Mouse (Mus musculus): Measurements from ENCODE around the gene Tubal3. TPM values are rescaled to one million over a fixed set of nuclear protein-coding genes. Genes with fewer than 3 reads are reported as not detected.

The Tubal3 gene
- total and polyA plus RNA-seq, 3 experiments: 0.07 TPM; not detected in 2

DNA sequence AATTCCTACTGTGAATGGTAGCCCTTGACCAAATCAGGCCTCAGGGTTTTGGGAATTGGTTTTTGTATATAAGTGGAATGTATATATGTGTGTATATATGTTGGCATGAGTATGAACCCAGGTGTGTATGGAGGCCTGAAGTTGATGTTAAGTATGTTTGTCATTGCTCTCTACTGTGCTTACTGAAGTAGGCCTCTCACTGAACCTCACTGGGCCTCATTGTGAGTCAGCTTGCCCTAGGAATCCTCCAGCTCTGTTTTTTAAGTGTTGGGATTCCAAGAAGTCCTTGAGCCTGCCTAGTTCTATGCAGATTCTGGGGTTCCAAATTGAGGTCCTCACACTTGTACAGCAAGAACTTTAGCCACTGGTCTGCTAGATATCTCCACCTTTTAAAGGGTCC, 48.2 kb upstream of the Tubal3 start:
- H3K9me3 ChIP-seq (replicated peaks; ENCODE audit: low read length): no peaks in the 10 kb centered on the region
- no peak overlapping the region for H3K4me2 ChIP-seq (ENCODE audit: insufficient read depth, low read depth, poor library complexity, severe bottlenecking)
- H3K9ac ChIP-seq (ENCODE audit: insufficient read depth, low read depth): no peak overlapping the region
- dilution Hi-C loops (cut with MboI; ENCODE audit: extremely low pct_ligation_motif_present, extremely low pct_unique_long_range_greater_than_20kb, low sequenced_read_pairs): no loop called here
- H3K27ac ChIP-seq (ENCODE audit: insufficient read depth, low read depth): no peak overlapping the region
- no peak for DNase-seq (ENCODE audit: extremely low read depth)
- H3K4me3 ChIP-seq (replicated peaks in 1 of 3; ENCODE audit: low read depth in 2 of 3, low read length in 2 of 3, poor library complexity in 1 of 3): no peak overlapping the region
- H3K27me3 ChIP-seq (replicated peaks): no peaks in the 10 kb centered on the region
- H3K4me1 ChIP-seq (ENCODE audit: control insufficient read depth in 1 of 2, insufficient read depth in 2 of 2): peaks cover 0 to 6% of the 10 kb centered on the region in 2 experiments; a peak in 2 of 4 replicates
- TF ChIP-seq MEF2A (IDR thresholded peaks at IDR 0.05; ENCODE audit: borderline replicate concordance, low read depth, low read length) (no peak), CTCF (conservative IDR thresholded peaks at IDR 0.05 in 1 of 2, IDR thresholded peaks at IDR 0.05 in 1 of 2; ENCODE audit: low read depth in 2 of 2, low read length in 2 of 2) (no peak)
- in situ Hi-C loops (cut with MboI; ENCODE audit: low pct_ligation_motif_present, low pct_unique_long_range_greater_than_20kb, low sequenced_read_pairs): no loop called here
- no peaks in the 10 kb centered on the region for H3K79me2 ChIP-seq (replicated peaks; ENCODE audit: control insufficient read depth, extremely low read depth, insufficient read depth, poor library complexity, severe bottlenecking)
- no peaks in the 10 kb centered on the region for H3K36me3 ChIP-seq (replicated peaks in 1 of 2; ENCODE audit: control insufficient read depth in 1 of 2, insufficient read depth in 1 of 2, low read length in 1 of 2)

- Histone ChIP-seq H3K4me1 (ENCODE audit: control insufficient read depth in 1 of 2, insufficient read depth in 2 of 2) (no peaks in the 10 kb centered on the region), H3K9ac (ENCODE audit: insufficient read depth, low read depth) (no peak overlapping the region), H3K36me3 (replicated peaks in 1 of 2; ENCODE audit: control insufficient read depth in 1 of 2, insufficient read depth in 1 of 2, low read length in 1 of 2) (no peaks in the 10 kb centered on the region), H3K27ac (ENCODE audit: insufficient read depth, low read depth) (no peak overlapping the region), H3K79me2 (replicated peaks; ENCODE audit: control insufficient read depth, extremely low read depth, insufficient read depth, poor library complexity, severe bottlenecking) (no peaks in the 10 kb centered on the region), H3K9me3 (replicated peaks; ENCODE audit: low read length) (no peaks in the 10 kb centered on the region), H3K4me2 (ENCODE audit: insufficient read depth, low read depth, poor library complexity, severe bottlenecking) (no peak overlapping the region), H3K4me3 (replicated peaks in 1 of 3; ENCODE audit: low read depth in 2 of 3, low read length in 2 of 3, poor library complexity in 1 of 3) (no peak overlapping the region), H3K27me3 (replicated peaks) (no peaks in the 10 kb centered on the region)
- no peak for DNase-seq (ENCODE audit: extremely low read depth)
- dilution Hi-C loops (cut with MboI; ENCODE audit: extremely low pct_ligation_motif_present, extremely low pct_unique_long_range_greater_than_20kb, low sequenced_read_pairs): no loop called here
- TF ChIP-seq BHLHE40 (IDR thresholded peaks at IDR 0.05; ENCODE audit: low read depth, low read length) (no peak), MAZ (IDR thresholded peaks at IDR 0.05; ENCODE audit: low read depth, low read length) (no peak), USF2 (conservative IDR thresholded peaks at IDR 0.05; ENCODE audit: low read depth, low read length) (no peak), NRF1 (IDR thresholded peaks at IDR 0.05; ENCODE audit: low read depth, low read length) (no peak), UBTF (IDR thresholded peaks at IDR 0.05; ENCODE audit: low read depth, low read length) (no peak), RCOR1 (conservative IDR thresholded peaks at IDR 0.05; ENCODE audit: low read depth, low read length) (no peak), HCFC1 (IDR thresholded peaks at IDR 0.05; ENCODE audit: low read depth, low read length) (no peak), TCF12 (IDR thresholded peaks at IDR 0.05; ENCODE audit: low read depth, low read length) (no peak), IRF4 (IDR thresholded peaks at IDR 0.05; ENCODE audit: low read depth, low read length) (no peak), MEF2A (IDR thresholded peaks at IDR 0.05; ENCODE audit: borderline replicate concordance, low read depth, low read length) (no peak), MAFK (IDR thresholded peaks at IDR 0.05; ENCODE audit: insufficient replicate concordance, low read length) (no peak), POLR2A (IDR thresholded peaks at IDR 0.05; ENCODE audit: low read depth, low read length) (no peak), CHD1 (IDR thresholded peaks at IDR 0.05; ENCODE audit: low read depth, low read length) (no peak)
- in situ Hi-C loops (cut with MboI; ENCODE audit: low pct_ligation_motif_present, low pct_unique_long_range_greater_than_20kb, low sequenced_read_pairs): no loop called here
Observed at GRCm38 (mm10) chr13:3872832-3873231, 45.2 kb upstream of the Tubal3 start.

DNA sequence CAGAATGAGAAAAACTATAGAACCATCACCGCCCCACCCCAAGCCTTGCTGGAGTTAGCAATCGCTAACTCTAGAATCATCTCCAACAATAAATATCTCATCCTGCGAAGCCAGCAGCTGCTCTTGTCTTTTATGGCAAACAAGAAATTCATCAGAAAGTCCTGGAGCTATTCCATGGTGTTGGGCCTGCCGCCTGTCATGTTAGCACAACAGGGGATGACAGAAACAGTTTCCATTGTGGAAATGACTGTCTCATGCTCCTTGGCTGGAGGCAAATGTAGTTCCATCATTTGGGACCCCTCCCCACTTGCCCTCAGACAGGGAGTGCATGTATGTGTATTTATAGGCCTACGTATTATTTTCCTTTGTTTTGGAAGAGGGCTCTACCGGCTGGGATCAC, 41.6 kb upstream of the Tubal3 start:
- H3K9ac ChIP-seq (ENCODE audit: insufficient read depth, low read depth): no peak overlapping the region
- in situ Hi-C loops (cut with MboI; ENCODE audit: low pct_ligation_motif_present, low pct_unique_long_range_greater_than_20kb, low sequenced_read_pairs): loop anchor here (25.0 kb wide), 1 partner anchor 114 kb away; no protein-coding TSS in a partner anchor
- no peak overlapping the region for H3K4me3 ChIP-seq (replicated peaks in 1 of 3; ENCODE audit: low read depth in 2 of 3, low read length in 2 of 3, poor library complexity in 1 of 3)
- H3K27me3 ChIP-seq (replicated peaks): no peaks in the 10 kb centered on the region
- dilution Hi-C loops (cut with MboI; ENCODE audit: extremely low pct_ligation_motif_present, extremely low pct_unique_long_range_greater_than_20kb, low sequenced_read_pairs): no loop called here
- H3K27ac ChIP-seq (ENCODE audit: insufficient read depth, low read depth): no peak overlapping the region
- no peak for DNase-seq (ENCODE audit: extremely low read depth)
- no peaks in the 10 kb centered on the region for H3K79me2 ChIP-seq (replicated peaks; ENCODE audit: control insufficient read depth, extremely low read depth, insufficient read depth, poor library complexity, severe bottlenecking)
- H3K9me3 ChIP-seq (replicated peaks; ENCODE audit: low read length): no peaks in the 10 kb centered on the region
- H3K4me2 ChIP-seq (ENCODE audit: insufficient read depth, low read depth, poor library complexity, severe bottlenecking): no peak overlapping the region
- TF ChIP-seq EP300 (IDR thresholded peaks at IDR 0.05; ENCODE audit: low read length) (no peak), JUN (IDR thresholded peaks at IDR 0.05; ENCODE audit: insufficient read depth, low read depth, low read length) (no peak), POLR2A (IDR thresholded peaks at IDR 0.05; ENCODE audit: low read depth, low read length) (no peak), BHLHE40 (IDR thresholded peaks at IDR 0.05; ENCODE audit: low read depth, low read length) (no peak), IRF4 (IDR thresholded peaks at IDR 0.05; ENCODE audit: low read depth, low read length) (no peak), MEF2A (IDR thresholded peaks at IDR 0.05; ENCODE audit: borderline replicate concordance, low read depth, low read length) (no peak), SMC3 (IDR thresholded peaks at IDR 0.05; ENCODE audit: low read depth, low read length) (no peak), UBTF (IDR thresholded peaks at IDR 0.05; ENCODE audit: low read depth, low read length) (no peak)
- H3K36me3 ChIP-seq (replicated peaks in 1 of 2; ENCODE audit: control insufficient read depth in 1 of 2, insufficient read depth in 1 of 2, low read length in 1 of 2): peaks cover 1 to 16% of the 10 kb centered on the region in 2 experiments
- no peaks in the 10 kb centered on the region for H3K4me1 ChIP-seq (ENCODE audit: control insufficient read depth in 1 of 2, insufficient read depth in 2 of 2)
